Mouse (Mus musculus) Patski (cell line): ENCODE measurements around the gene Polr3e. TPM values are rescaled to one million over a fixed set of nuclear protein-coding genes. Genes with fewer than 3 reads are reported as not detected.

Experiments used
- ATAC-seq: fragments of 100-300 bp; one replicate; pipeline ENCODE4 v1.8.0; 2021
- CTCF ChIA-PET: fragments of 350-600 bp; sonication (Branson Sonifier 250); formaldehyde crosslinking; loops from one replicate; lab custom pipeline; 2022; ENCODE audit warnings: inconsistent platforms; lab: Charles Lee
- POLR2A ChIA-PET: fragments of 350-600 bp; sonication (Branson Sonifier 250); formaldehyde crosslinking; loops from one replicate; lab custom pipeline; 2022; ENCODE audit warnings: antibody characterized with exemption, inconsistent platforms; lab: Charles Lee
- DNase-seq: peaks from one replicate; pipeline ENCODE4 v3.0.0-alpha.2; 2011; ENCODE audit warnings: low read depth, low spot score
- H3K27me3 ChIP-seq: fragments of 371-371 bp; one replicate; pipeline ENCODE4 v1.5.1; 2021
- CTCF ChIP-seq: fragments of 100-300 bp; IDR thresholded peaks from one replicate; pipeline ENCODE4 v1.5.1; 2021
- in situ Hi-C: fragments of 300-500 bp; cut with MboI; formaldehyde crosslinking; loops from 3 replicates; pipeline ENCODE4 v1.11.1; 2018; ENCODE audit warnings: low pct_unique_long_range_greater_than_20kb, mixed read lengths
- polyA plus RNA-seq: library from polyadenylated mRNA; unstranded; gene quantifications from one replicate; pipeline ENCODE4 v1.2.3, GENCODE M21; 2021

The Polr3e gene
- polyA plus RNA-seq: 27.2 TPM

GRCm38 (mm10) chr7:120917592-120918461 lies at the start of gene Polr3e:
TSS of gene Polr3e (plus strand) at chr7:120917744.
- H3K27me3 ChIP-seq: no peaks in the 10 kb centered on the region
- ChIA-PET POLR2A (interaction anchor here (2.0 kb wide), 1 partner anchor 82 kb away, joined by 13 read pairs; no protein-coding TSS in a partner anchor), CTCF (interaction anchor here (1.0 to 2.1 kb wide), 11 partner anchors 12 to 285 kb away, joined by 3 to 25 read pairs (median 4); no protein-coding TSS in a partner anchor)
- peak; percentile 100 for TF ChIP-seq CTCF
- ATAC-seq: peak; percentile 97
- DNase-seq: peak; percentile 75
- in situ Hi-C loops: loop anchor here (10.0 kb wide), 3 partner anchors 163 to 283 kb away; partner anchors contain the start of genes Mosmo, Pdzd9 and Uqcrc2

- DNase-seq (no peak), ATAC-seq (no peak)
- H3K27me3 ChIP-seq: no peaks in the 10 kb centered on the region
- in situ Hi-C loops: no loop called here
- ChIA-PET POLR2A (no interaction called here), CTCF (interaction anchor here (2.6 kb wide), 1 partner anchor 8 kb away, joined by 5 read pairs; no protein-coding TSS in a partner anchor)
- no peak for TF ChIP-seq CTCF
Measured at GRCm38 (mm10) chr7:120869883-120870282, 47.7 kb upstream of the Polr3e start.

DNA sequence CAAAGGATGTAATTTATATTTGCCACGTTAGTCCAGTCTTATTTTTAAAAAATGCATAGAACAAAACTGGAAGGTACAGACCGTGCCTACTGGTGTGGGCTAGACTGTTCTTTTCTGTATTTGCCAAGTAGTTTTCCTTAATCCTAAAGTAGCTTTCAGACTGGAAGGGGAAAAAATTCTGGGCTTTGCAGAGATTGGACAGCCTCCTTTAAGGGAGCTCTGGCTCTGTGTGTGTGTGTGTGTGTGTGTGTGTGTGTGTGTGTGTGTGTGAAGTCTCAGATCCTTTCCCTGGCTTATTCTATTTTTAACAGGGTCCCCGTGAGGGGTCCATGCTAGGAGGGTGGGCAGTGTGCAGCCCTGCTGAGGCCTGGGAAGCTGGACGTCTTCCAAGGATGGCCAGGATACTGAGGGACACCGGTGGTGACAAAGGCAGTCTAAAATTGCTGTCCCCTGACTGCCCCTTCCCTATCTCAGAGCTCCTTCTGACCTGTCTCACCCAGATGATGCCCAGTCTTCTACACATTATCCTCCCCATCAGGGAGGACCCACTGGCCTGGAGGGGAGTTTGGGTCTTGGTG lies 47.0 kb upstream of the Polr3e start:
- H3K27me3 ChIP-seq: no peaks in the 10 kb centered on the region
- no peak for TF ChIP-seq CTCF
- DNase-seq: no peak
- ChIA-PET CTCF (interaction anchor here (1.0 to 2.6 kb wide), 2 partner anchors 9 to 19 kb away, joined by 3 to 5 read pairs; no protein-coding TSS in a partner anchor), POLR2A (no interaction called here)
- in situ Hi-C loops: no loop called here
- no peak for ATAC-seq

GRCm38 (mm10) chr7:120873083-120873482 lies 44.5 kb upstream of the Polr3e start:
- no peaks in the 10 kb centered on the region for H3K27me3 ChIP-seq
- in situ Hi-C loops: no loop called here
- ATAC-seq: no peak
- no peak for TF ChIP-seq CTCF
- CTCF ChIA-PET: no interaction called here
- POLR2A ChIA-PET: no interaction called here
- DNase-seq: no peak

DNA sequence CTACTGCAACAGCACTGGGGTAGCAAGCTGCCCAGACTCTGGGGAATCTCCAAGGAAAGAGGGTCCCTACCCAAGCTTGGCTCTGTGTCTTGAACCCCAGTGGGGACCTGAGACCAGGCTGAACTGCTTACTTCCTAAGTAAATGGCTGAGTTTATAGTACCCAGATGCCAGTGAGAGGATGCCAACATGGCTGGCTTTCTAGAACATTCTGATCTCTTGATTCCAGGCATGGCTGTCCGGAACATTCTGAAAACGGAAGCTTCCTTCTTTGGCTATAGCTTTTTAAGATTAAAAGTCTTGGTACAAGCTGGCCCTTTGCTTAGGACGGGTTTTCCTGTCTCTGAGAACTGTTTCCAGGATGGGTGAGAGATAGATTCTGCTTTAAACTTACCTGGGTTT lies 43.5 kb upstream of the Polr3e start:
- ChIA-PET CTCF (no interaction called here), POLR2A (no interaction called here)
- no peaks in the 10 kb centered on the region for H3K27me3 ChIP-seq
- no peak for ATAC-seq
- DNase-seq: no peak
- in situ Hi-C loops: no loop called here
- TF ChIP-seq CTCF: no peak

DNA sequence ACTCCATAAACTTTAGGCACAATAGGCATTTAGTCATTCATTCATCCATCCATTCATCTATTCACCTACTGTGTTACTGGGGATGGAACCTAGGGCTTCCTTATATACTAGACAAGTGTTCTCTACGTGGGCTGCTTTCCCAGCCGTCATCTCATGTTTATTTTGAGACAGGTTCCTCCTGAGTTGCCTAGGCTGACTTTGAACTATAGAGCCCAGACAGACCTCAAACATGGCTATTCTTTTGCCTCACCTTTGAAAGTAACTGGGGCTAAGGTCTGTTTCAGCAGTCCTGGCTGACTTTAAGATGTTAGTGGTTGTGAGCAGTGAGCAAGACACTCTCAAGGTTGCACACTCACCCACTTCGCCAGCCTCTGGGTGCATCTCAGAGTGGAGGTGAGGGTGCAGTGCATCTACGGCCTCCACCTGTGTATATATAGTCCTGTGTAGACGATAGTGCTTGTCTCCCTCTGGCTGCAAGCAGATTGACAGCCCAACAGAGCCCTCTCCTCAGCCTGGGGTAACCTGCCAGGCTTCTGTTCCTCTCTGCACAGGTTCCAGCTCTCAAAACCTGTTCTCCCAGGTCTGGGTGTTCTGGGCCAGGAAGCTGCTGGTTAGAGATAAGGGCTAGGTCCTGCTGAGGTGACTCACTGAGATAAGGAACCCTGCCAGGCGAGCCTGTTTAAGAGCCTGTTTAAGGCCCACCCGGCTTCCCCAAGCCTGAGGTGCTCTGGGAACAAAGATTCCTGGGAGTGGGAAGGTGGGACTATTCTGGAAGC lies 42.6 kb upstream of the Polr3e start:
- no peaks in the 10 kb centered on the region for H3K27me3 ChIP-seq
- ChIA-PET POLR2A (no interaction called here), CTCF (no interaction called here)
- no peak for TF ChIP-seq CTCF
- in situ Hi-C loops: no loop called here
- ATAC-seq (no peak), DNase-seq (no peak)

- ChIA-PET POLR2A (no interaction called here), CTCF (interaction anchor here (0.7 kb wide), 1 partner anchor 32 kb away, joined by 3 read pairs; no protein-coding TSS in a partner anchor)
- no peaks in the 10 kb centered on the region for H3K27me3 ChIP-seq
- no peak for DNase-seq
- in situ Hi-C loops: no loop called here
- ATAC-seq: no peak
- no peak for TF ChIP-seq CTCF
Measured at GRCm38 (mm10) chr7:120875540-120876388, 41.8 kb upstream of the Polr3e start.

DNA sequence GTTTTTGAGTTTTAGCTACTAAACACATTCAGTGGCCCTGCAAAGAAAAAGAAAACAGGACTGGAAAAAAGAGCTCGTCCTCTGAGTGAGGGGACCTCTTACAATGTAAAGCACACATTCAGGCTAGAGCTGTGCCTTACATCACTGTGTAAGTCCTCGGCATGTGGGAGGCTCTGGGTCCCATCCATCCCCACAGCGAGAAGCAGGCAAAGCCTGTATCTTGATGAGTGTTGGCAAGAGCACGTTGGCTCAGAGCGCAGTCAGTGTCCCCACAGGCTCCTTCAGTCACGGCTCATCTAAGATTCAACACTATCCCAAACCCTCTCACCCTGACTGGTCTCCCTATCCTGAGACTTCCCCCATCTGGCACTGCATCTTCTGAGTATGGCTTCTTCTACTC lies 39.3 kb upstream of the Polr3e start:
- ChIA-PET POLR2A (no interaction called here), CTCF (no interaction called here)
- no peaks in the 10 kb centered on the region for H3K27me3 ChIP-seq
- ATAC-seq: no peak
- in situ Hi-C loops: no loop called here
- DNase-seq: no peak
- TF ChIP-seq CTCF: no peak

- in situ Hi-C loops: no loop called here
- POLR2A ChIA-PET: no interaction called here
- H3K27me3 ChIP-seq: no peaks in the 10 kb centered on the region
- ATAC-seq (no peak), DNase-seq (no peak)
- CTCF ChIA-PET: no interaction called here
- no peak for TF ChIP-seq CTCF
Measured at GRCm38 (mm10) chr7:120879972-120880371, 37.6 kb upstream of the Polr3e start.
